Mouse (Mus musculus) neural tube, embryonic 13.5 days (tissue): ENCODE results near the gene Efna5. TPM values are rescaled to one million over a fixed set of nuclear protein-coding genes. Genes with fewer than 3 reads are reported as not detected.
A peak's percentile ranks its signal among the peaks of the same experiment; 100 is the strongest.

Experiments
- ATAC-seq: fragments of 200-750 bp; cut with Nextera tagmentation; 2 replicates; pipeline ENCODE4 v1.8.0; 2017; ENCODE audit warnings: low read depth, mild to moderate bottlenecking, moderate TSS enrichment, moderate library complexity
- H3K27ac ChIP-seq: fragments of 300-500 bp; sonication (generic); replicated peaks from 2 replicates; pipeline ENCODE4 v1.5.1; 2015; ENCODE audit warnings: moderate library complexity, mild to moderate bottlenecking, inconsistent platforms
- H3K27me3 ChIP-seq: fragments of 300-500 bp; sonication (generic); 2 replicates; pipeline ENCODE4 v1.6.1; 2015; ENCODE audit warnings: mild to moderate bottlenecking, inconsistent platforms
- H3K36me3 ChIP-seq: fragments of 300-500 bp; sonication (generic); 2 replicates; pipeline ENCODE4 v1.6.1; 2015; ENCODE audit warnings: mild to moderate bottlenecking, inconsistent platforms
- H3K4me1 ChIP-seq: fragments of 300-500 bp; sonication (generic); replicated peaks from 2 replicates; pipeline ENCODE4 v1.6.1; 2015; ENCODE audit warnings: inconsistent platforms
- H3K4me2 ChIP-seq: fragments of 300-500 bp; sonication (generic); 2 replicates; pipeline ENCODE4 v1.6.1; 2015; ENCODE audit warnings: inconsistent platforms, mild to moderate bottlenecking, moderate library complexity
- H3K4me3 ChIP-seq: fragments of 300-500 bp; sonication (generic); 2 replicates; pipeline ENCODE4 v1.5.1; 2015; ENCODE audit warnings: mild to moderate bottlenecking, inconsistent platforms
- H3K9ac ChIP-seq: fragments of 300-500 bp; sonication (generic); 2 replicates; pipeline ENCODE4 v1.6.1; 2015; ENCODE audit warnings: moderate library complexity, mild to moderate bottlenecking, inconsistent platforms
- H3K9me3 ChIP-seq: fragments of 300-500 bp; sonication (generic); 2 replicates; pipeline ENCODE4 v1.6.1; 2016; ENCODE audit warnings: inconsistent platforms
- WGBS: fragments of 180-500 bp; shearing (Covaris S2); methylation state at CpG from one replicate; pipeline ENCODE4 v1.1.7; 2015; 5-methylcytosine and 5-hydroxymethylcytosine counted together
- polyA plus RNA-seq: library from polyadenylated mRNA; unstranded; fragments of >200 nt; fragmentation: Nextera tagmentation; extraction: Ambion mirVana; gene quantifications from 2 replicates; pipeline ENCODE4 v1.2.1, GENCODE M21; 2015

The Efna5 gene
- polyA plus RNA-seq, 1 experiment from 2014 or later: 59.0 TPM

GRCm38 (mm10) chr17:62625646-62626020 is 255.5 kb downstream of the Efna5 start:
- Histone ChIP-seq H3K9me3 (no peaks in the 10 kb centered on the region), H3K4me1 (peaks cover 23% of the 10 kb centered on the region), H3K9ac (no peak overlapping the region), H3K27me3 (no peaks in the 10 kb centered on the region), H3K4me3 (no peak overlapping the region), H3K27ac (peak overlapping the region; percentile 73), H3K36me3 (no peaks in the 10 kb centered on the region), H3K4me2 (no peak overlapping the region)
- peak; percentile 73 for ATAC-seq
- 25% methylated on average over 8 of the region's 8 CpGs for WGBS

- peak; percentile 49 for ATAC-seq
- H3K27ac ChIP-seq: peak overlapping the region; percentile 73
Observed at GRCm38 (mm10) chr17:62624804-62625645, 256.1 kb downstream of the Efna5 start.

GRCm38 (mm10) chr17:62623224-62623623 is 257.9 kb downstream of the Efna5 start:
- Histone ChIP-seq H3K4me2 (no peak overlapping the region), H3K27me3 (no peaks in the 10 kb centered on the region), H3K9ac (no peak overlapping the region), H3K27ac (no peak overlapping the region), H3K4me3 (no peak overlapping the region), H3K36me3 (no peaks in the 10 kb centered on the region), H3K4me1 (peaks cover 23% of the 10 kb centered on the region), H3K9me3 (no peaks in the 10 kb centered on the region)
- 90% methylated on average over 3 of the region's 3 CpGs for WGBS
- ATAC-seq: no peak

More at GRCm38 (mm10) chr17:62624804-62625645, 256.1 kb downstream of the Efna5 start:
- H3K4me3 ChIP-seq: no peak overlapping the region
- WGBS: 44% methylated on average over 8 of the region's 8 CpGs
- no peak overlapping the region for H3K4me2 ChIP-seq
- H3K9ac ChIP-seq: no peak overlapping the region
- H3K27me3 ChIP-seq: no peaks in the 10 kb centered on the region
- H3K36me3 ChIP-seq: no peaks in the 10 kb centered on the region
- peaks cover 23% of the 10 kb centered on the region for H3K4me1 ChIP-seq
- H3K9me3 ChIP-seq: no peaks in the 10 kb centered on the region

- Histone ChIP-seq H3K9ac (no peak overlapping the region), H3K4me2 (no peak overlapping the region), H3K36me3 (no peaks in the 10 kb centered on the region), H3K27ac (no peak overlapping the region), H3K9me3 (no peaks in the 10 kb centered on the region), H3K4me1 (peaks cover 23% of the 10 kb centered on the region), H3K27me3 (no peaks in the 10 kb centered on the region), H3K4me3 (no peak overlapping the region)
- ATAC-seq: no peak
- 88% methylated on average over 4 of the region's 4 CpGs for WGBS
Observed at GRCm38 (mm10) chr17:62622481-62622880, 258.6 kb downstream of the Efna5 start.

GRCm38 (mm10) chr17:62615159-62615558 is 266.0 kb downstream of the Efna5 start:
- Histone ChIP-seq H3K9ac (no peak overlapping the region), H3K4me1 (peaks cover 31% of the 10 kb centered on the region), H3K27me3 (no peaks in the 10 kb centered on the region), H3K27ac (no peak overlapping the region), H3K36me3 (no peaks in the 10 kb centered on the region), H3K4me2 (no peak overlapping the region), H3K9me3 (no peaks in the 10 kb centered on the region), H3K4me3 (no peak overlapping the region)
- no peak for ATAC-seq
- 72% methylated on average over 6 of the region's 6 CpGs for WGBS

GRCm38 (mm10) chr17:62614708-62615107 is 266.4 kb downstream of the Efna5 start:
- Histone ChIP-seq H3K36me3 (no peaks in the 10 kb centered on the region), H3K27ac (no peak overlapping the region), H3K9ac (no peak overlapping the region), H3K4me3 (no peak overlapping the region), H3K9me3 (no peaks in the 10 kb centered on the region), H3K4me2 (no peak overlapping the region), H3K4me1 (peaks cover 31% of the 10 kb centered on the region), H3K27me3 (no peaks in the 10 kb centered on the region)
- WGBS: 61% methylated on average over 6 of the region's 6 CpGs
- no peak for ATAC-seq

GRCm38 (mm10) chr17:62614237-62614636 is 266.9 kb downstream of the Efna5 start:
- no peaks in the 10 kb centered on the region for H3K36me3 ChIP-seq
- H3K27ac ChIP-seq: no peak overlapping the region
- 41% methylated on average over 8 of the region's 8 CpGs for WGBS
- H3K4me2 ChIP-seq: no peak overlapping the region
- H3K9ac ChIP-seq: no peak overlapping the region
- no peaks in the 10 kb centered on the region for H3K9me3 ChIP-seq
- ATAC-seq: no peak
- H3K4me1 ChIP-seq: peaks cover 35% of the 10 kb centered on the region
- H3K27me3 ChIP-seq: no peaks in the 10 kb centered on the region
- no peak overlapping the region for H3K4me3 ChIP-seq

- 93% methylated on average over 11 of the region's 11 CpGs for WGBS
- no peak overlapping the region for H3K27ac ChIP-seq
- ATAC-seq: no peak
Observed at GRCm38 (mm10) chr17:62613232-62613631, 267.9 kb downstream of the Efna5 start.

GRCm38 (mm10) chr17:62608145-62608544 is 273.0 kb downstream of the Efna5 start:
- ATAC-seq: no peak
- no peak overlapping the region for H3K9ac ChIP-seq
- H3K9me3 ChIP-seq: no peaks in the 10 kb centered on the region
- H3K4me3 ChIP-seq: no peak overlapping the region
- 41% methylated on average over 8 of the region's 8 CpGs for WGBS
- H3K4me1 ChIP-seq: peaks cover 40% of the 10 kb centered on the region
- no peaks in the 10 kb centered on the region for H3K27me3 ChIP-seq
- no peak overlapping the region for H3K27ac ChIP-seq
- peaks cover 3% of the 10 kb centered on the region for H3K36me3 ChIP-seq
- H3K4me2 ChIP-seq: no peak overlapping the region

More at GRCm38 (mm10) chr17:62613232-62613631, 267.9 kb downstream of the Efna5 start:
- no peak overlapping the region for H3K4me2 ChIP-seq
- no peaks in the 10 kb centered on the region for H3K27me3 ChIP-seq
- H3K36me3 ChIP-seq: no peaks in the 10 kb centered on the region
- H3K4me3 ChIP-seq: no peak overlapping the region
- H3K9me3 ChIP-seq: no peaks in the 10 kb centered on the region
- no peak overlapping the region for H3K9ac ChIP-seq
- H3K4me1 ChIP-seq: peaks cover 45% of the 10 kb centered on the region

GRCm38 (mm10) chr17:62607304-62607914 is 273.7 kb downstream of the Efna5 start:
- ATAC-seq: peak; percentile 70
- no peaks in the 10 kb centered on the region for H3K27me3 ChIP-seq
- peak overlapping the region; percentile 9; the same call in 1 of the 2 replicates for H3K4me2 ChIP-seq
- peaks cover 3% of the 10 kb centered on the region for H3K36me3 ChIP-seq
- H3K9ac ChIP-seq: no peak overlapping the region
- H3K4me1 ChIP-seq: peaks cover 40% of the 10 kb centered on the region
- H3K9me3 ChIP-seq: no peaks in the 10 kb centered on the region
- H3K27ac ChIP-seq: peak overlapping the region; percentile 70
- 45% methylated on average over 18 of the region's 18 CpGs for WGBS
- no peak overlapping the region for H3K4me3 ChIP-seq

GRCm38 (mm10) chr17:62606681-62607080 is 274.4 kb downstream of the Efna5 start:
- no peaks in the 10 kb centered on the region for H3K27me3 ChIP-seq

GRCm38 (mm10) chr17:62604309-62604708 is 276.8 kb downstream of the Efna5 start:
- H3K27ac ChIP-seq: no peak overlapping the region
- no peak for ATAC-seq
- peaks cover 28% of the 10 kb centered on the region for H3K4me1 ChIP-seq
- H3K36me3 ChIP-seq: peaks cover 3% of the 10 kb centered on the region
- H3K4me2 ChIP-seq: no peak overlapping the region
- no peak overlapping the region for H3K4me3 ChIP-seq
- 71% methylated on average over 5 of the region's 5 CpGs for WGBS
- no peaks in the 10 kb centered on the region for H3K27me3 ChIP-seq
- no peaks in the 10 kb centered on the region for H3K9me3 ChIP-seq
- no peak overlapping the region for H3K9ac ChIP-seq

More at GRCm38 (mm10) chr17:62606681-62607080, 274.4 kb downstream of the Efna5 start:
- H3K36me3 ChIP-seq: peaks cover 3% of the 10 kb centered on the region
- H3K4me3 ChIP-seq: no peak overlapping the region
- H3K9me3 ChIP-seq: no peaks in the 10 kb centered on the region
- peak; percentile 13; the same call in 1 of the 2 replicates for ATAC-seq
- peak overlapping the region; percentile 70; the same call in 1 of the 2 replicates for H3K27ac ChIP-seq
- WGBS: 81% methylated on average over 6 of the region's 6 CpGs
- H3K9ac ChIP-seq: no peak overlapping the region
- peaks cover 33% of the 10 kb centered on the region for H3K4me1 ChIP-seq
- H3K4me2 ChIP-seq: no peak overlapping the region
